Mouse (Mus musculus) heart, postnatal 14 days (tissue): ENCODE measurements at regions not wholly inside any gene's neighbourhood (a gene's known extent, or its start where the extent isn't known, plus 50 kb on each side); places are given as distances from the start of the nearest gene placed in this dataset.
A peak's percentile ranks its signal among the peaks of the same experiment; 100 is the strongest.

Experiments
- DNase-seq, 2 experiments: peaks; one replicate each; pipeline ENCODE4 v3.0.0; 2021 to 2022
- intact Hi-C: fragments of 180-260 bp; cut with DNase I; formaldehyde crosslinking; loops from one replicate; pipeline ENCODE4 v1.15.1; 2025

DNA sequence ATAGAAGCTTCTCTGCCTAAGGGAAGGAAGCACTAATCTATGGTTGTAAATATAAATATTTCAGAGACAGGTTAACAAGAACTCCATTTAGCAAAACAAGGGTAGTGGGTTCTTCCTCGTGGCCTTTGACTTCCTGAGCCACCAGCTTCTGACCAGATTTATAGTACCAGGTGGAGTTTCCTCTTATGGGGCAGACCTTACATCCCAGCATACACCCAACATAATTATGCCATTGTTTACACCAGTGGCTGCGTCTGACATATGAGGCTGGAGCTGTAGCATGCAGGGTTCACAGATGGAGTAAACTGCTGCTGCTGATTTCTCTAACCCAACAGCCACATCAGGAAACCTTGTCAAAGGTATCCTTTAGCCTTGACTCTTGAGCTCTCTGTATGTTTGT lies 75.5 kb downstream of the Trib2 start:
- intact Hi-C loops: no loop called here
- no peak for DNase-seq

DNA sequence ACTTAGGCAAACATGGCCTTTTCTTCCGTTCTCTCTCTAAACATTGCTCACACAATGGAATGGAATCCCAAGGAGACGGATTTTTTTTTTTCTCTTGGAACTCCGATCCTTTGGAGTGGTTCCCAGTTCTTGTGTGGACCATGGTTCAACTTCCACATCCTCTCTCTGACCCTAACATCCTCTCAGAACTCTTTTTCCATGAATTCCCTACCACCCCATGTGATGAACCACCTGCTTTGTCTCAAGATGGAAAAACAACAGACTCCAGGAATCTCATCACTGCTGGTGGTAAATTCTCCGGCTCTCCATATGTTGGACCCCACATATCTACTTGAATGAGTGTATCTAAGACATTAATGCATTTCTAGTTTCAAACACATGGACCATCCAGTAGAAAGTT lies 77.7 kb downstream of the Trib2 start:
- DNase-seq: peak in 1 of 2 experiments; percentile 45
- intact Hi-C loops: no loop called here

DNA sequence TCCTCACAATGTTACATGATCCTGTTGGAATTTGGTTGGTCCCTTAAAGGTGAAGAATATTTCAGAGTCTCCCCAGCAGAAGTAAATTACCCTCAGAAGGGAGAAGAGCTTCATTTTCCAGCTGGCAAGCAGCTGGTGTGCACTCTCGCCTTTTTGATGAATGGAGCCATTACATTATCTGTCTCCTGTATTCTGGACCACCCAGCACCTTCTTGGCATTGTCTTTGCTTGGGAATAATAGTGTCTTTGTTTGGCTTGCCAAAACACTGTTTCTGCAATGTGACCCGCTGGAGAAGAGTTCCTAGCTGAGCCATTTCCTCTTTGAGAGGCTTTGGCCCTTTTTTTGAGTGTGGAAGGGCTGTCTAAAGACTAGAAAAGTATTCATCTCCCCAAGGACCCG lies 85.5 kb downstream of the Trib2 start:
- intact Hi-C loops: no loop called here
- DNase-seq: peak in 1 of 2 experiments; percentile 49

DNA sequence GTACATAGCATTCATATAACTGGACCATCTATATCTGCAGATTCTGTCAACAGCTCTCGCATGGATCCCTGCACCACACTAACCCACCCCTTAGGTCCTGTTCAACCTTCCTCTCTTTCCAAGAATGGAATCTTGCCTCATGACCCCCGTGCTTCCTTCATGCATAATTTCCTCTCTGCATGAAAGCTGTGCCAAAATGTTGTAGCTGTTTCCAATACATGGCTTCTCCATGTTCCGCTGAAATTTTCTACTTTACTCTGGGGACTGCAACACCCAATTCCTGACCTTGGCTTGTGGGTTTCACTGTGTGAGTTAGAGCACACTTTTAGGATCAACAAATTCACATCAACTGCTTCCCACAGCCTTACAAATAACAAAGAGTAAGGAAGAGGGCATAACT lies 87.0 kb downstream of the Trib2 start:
- intact Hi-C loops: loop anchor here (10.0 kb wide), 1 partner anchor 75 kb away; no protein-coding TSS in a partner anchor
- peak in 1 of 2 experiments; percentile 15 for DNase-seq

DNA sequence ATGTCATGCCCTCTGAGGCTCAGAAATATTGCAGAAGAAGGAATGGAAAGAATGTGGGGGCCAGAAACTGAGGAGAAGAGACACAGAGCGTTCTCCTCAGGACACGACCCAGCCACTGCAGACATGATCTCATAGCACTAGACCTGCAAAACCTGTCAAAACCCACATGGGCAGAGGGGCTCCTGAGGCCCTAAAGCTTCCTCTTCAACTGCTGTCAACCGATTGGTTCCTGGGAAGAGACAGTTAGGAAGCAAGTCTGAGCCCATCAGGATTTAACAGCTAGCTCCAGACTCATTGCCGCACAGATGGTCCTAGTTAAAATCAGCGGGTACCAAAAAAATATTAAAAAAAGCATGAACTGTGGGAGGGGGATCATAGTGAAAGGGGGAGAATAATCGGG lies 93.2 kb downstream of the Trib2 start:
- no peak for DNase-seq
- intact Hi-C loops: loop anchor here (5.0 to 10.0 kb wide), 2 partner anchors 81 to 116 kb away; no protein-coding TSS in a partner anchor

DNA sequence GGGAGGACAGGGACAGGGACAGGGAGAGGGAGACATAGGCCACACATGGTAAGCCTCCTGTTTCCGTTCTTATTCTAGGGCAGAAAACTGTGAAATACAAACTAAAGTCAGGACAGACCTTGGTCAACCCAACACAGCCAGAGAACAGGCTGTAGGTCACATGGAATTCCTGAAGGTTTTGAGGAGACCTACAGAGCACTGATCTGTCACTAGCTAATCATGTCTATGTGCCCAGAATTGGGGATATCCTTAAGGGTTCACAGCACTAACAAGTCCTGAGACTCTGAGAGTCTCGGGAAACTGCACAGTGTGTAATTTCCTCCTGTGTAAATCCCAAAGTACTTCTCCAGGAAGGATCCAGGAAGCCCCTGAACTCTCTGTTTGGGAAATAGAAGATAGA lies 94.6 kb downstream of the Trib2 start:
- intact Hi-C loops: loop anchor here (5.0 to 10.0 kb wide), 2 partner anchors 83 to 115 kb away; no protein-coding TSS in a partner anchor
- DNase-seq: no peak

DNA sequence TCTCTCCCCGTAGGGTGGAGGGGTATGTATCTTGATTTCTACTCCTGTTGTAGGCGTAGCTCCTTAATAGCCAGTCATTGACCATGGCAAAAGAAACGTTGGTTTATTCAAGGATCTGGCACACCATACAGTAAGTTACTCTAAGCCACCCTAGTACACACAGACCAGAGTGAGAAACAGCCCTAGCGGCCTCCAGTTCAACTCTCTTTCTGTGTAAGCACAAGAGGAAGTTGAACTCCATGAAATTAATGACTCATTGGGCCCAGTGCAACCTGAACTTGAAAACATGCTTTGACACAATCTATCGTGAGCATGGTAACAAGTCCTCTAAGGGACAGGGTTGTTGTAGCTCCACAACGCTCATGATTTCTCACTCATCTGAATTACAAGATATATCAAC lies 96.6 kb downstream of the Trib2 start:
- intact Hi-C loops: loop anchor here (5.0 to 10.0 kb wide), 2 partner anchors 85 to 113 kb away; no protein-coding TSS in a partner anchor
- DNase-seq: no peak

DNA sequence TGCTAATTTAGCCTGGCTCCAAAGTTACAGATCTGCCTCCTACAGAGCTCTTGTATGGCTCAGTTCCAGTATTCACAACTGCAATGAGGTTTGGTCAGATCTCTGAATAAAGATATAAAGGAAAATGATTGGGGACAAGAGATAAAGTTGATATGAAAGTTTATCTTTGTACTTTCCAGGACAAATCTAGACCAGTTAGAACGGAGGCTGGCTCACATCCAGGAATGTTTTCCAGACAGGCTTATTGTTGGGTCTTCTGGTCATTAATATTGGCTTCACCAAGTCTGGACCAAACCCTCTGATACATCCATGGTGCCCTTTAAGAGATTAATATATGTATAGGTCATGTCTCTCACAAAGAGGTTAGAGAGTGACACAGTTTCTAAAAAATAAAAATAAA lies 97.9 kb downstream of the Trib2 start:
- intact Hi-C loops: no loop called here

DNA sequence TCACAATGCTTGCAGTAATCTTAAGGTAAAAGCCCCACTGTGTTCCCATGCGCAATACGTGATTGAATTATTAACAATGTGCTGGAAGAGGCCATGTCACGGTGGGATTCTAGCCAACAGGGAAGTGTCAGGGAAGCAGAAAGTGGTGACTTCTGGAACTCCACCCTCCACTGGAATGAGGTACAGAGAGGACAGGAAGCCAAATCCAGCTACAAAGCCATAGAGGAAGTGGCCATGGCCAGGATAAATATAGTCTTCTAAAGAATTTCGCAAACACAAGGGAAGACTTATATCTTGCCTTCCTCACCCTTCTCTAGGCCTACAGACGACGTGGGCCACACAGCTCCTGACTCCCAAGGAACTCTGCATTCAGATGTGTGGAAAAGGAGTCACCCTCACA lies 98.7 kb downstream of the Trib2 start:
- intact Hi-C loops: no loop called here
- DNase-seq: peak; percentile 64 to 69

More for the DNA sequence above, 97.9 kb downstream of the Trib2 start:
- DNase-seq: peak; percentile 40 to 50

DNA sequence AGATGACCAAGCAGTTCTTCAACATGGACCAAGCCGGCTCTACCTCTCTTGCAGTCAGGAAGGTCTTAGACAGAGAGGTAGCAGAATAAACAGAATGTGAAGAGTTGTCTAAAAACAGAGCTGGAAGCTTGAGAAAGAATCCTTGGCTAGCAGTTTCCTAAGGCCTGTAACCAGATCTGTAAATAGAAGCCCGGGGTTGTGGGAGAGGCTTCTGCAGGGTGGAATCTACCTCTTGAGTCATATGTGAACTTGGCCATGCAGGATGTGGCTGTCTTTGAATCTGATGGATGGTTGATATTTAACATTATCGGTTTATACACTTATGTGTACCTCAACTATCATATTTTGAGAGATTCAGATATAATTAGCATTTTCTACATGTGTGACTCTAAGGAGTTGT lies 99.4 kb downstream of the Trib2 start:
- intact Hi-C loops: no loop called here
- no peak for DNase-seq

DNA sequence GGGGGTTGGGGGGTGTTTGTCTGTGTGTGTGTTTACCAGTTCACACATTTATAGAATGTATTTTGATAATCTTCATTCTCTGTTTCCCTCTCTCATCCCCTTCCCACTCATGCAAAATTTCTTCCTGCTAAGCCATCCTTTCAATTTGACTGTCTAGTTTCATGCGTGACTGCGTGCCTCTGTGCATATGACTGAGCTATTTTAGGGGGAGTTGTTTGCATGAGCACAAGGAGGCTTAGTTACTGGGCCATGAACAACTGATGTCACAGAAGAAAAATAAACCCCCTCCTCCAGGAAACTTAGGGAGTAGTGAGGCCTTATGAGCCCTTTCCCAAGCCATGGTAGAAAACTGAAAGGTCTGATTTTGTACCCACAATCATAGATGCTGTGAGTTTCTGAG lies 103.1 kb downstream of the Trib2 start:
- DNase-seq: no peak
- intact Hi-C loops: no loop called here

DNA sequence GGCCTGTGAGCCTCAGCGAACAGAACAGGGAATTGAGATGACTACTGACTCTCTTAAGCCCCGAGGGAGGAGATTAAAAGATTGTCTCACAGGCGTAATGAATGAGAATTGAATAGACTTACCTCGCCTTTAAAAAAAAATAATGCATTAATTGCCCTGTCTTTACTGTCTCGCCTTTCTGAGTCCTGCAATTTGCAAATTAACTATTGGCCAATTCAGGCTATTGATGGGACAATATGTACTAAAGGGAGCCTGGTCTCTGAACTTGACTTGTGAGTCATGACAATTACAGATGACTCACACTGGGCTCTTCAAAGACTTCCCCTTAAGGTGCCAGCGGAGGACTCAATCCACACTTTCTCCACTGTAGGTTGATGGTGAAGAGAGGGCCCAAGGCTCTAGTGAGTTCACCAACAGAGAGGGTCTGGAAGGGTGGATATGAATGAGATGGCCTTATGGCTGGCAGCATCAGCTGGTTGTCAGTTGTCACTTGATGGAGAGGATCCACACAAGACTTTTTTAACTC lies 109.1 kb downstream of the Trib2 start:
- intact Hi-C loops: loop anchor here (10.0 kb wide), 2 partner anchors 437 to 527 kb away; no protein-coding TSS in a partner anchor
- no peak for DNase-seq

DNA sequence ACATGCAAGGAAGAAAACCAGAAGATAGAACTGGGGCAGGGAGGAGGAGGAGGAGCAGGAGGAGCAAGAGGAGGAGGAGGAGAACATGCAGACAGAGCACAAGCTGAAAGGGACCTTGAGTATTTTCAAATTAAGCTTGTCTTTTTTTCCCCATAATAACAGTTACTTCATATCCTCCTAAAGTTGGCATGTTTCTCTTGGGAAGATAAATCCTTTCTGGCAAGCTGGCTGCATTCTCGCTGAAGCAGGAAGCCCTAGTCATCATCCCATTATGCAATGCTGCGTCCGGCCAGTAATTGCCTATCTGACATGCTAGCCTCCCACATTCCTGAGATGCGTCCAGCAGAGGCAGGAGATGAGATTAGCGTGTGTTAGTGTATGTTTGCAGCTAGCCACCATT lies 112.3 kb downstream of the Trib2 start:
- DNase-seq: peak; percentile 73 to 77
- intact Hi-C loops: loop anchor here (1.0 to 10.0 kb wide), 6 partner anchors 97 to 530 kb away; no protein-coding TSS in a partner anchor

DNA sequence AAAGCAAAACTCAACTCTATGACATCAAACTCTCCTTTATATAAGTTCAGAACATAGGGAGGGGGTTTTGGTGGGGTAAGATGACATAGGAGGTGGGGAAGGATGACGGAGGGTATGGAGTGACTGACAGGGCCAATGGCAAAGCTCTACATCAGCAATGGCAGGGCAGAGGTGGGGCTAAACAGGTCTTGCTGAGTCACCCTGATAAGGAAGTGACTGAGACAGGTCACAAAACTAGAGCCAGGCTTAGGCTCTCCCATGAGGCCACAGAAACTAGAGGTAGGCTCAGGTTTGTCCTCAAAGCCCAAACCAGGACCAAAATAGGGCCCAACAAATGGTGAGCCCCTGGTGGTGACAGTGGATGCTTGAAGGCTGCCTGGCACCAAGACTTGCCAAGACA lies 114.6 kb downstream of the Trib2 start:
- DNase-seq: no peak
- intact Hi-C loops: loop anchor here (5.0 to 10.0 kb wide), 5 partner anchors 95 to 533 kb away; no protein-coding TSS in a partner anchor

DNA sequence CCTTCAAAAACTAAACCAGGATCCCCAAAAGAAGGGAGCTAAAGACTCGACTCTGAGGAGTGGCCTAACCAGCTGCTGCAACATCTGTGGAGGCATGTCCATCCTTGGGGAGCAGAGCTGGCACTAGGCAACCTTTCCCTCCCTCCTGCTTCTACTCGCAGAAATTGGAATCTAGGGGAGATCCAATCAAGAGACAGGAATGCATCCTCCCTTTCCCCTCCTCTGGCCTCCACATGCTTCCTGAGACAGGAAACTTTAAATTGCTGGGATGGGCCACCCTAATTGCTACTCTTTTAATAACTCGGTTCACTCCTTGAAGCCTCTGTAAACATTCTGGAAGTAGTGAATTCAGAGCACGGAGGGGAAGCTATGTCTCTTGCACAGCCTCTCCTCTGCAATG lies 117.9 kb downstream of the Trib2 start:
- intact Hi-C loops: no loop called here

DNA sequence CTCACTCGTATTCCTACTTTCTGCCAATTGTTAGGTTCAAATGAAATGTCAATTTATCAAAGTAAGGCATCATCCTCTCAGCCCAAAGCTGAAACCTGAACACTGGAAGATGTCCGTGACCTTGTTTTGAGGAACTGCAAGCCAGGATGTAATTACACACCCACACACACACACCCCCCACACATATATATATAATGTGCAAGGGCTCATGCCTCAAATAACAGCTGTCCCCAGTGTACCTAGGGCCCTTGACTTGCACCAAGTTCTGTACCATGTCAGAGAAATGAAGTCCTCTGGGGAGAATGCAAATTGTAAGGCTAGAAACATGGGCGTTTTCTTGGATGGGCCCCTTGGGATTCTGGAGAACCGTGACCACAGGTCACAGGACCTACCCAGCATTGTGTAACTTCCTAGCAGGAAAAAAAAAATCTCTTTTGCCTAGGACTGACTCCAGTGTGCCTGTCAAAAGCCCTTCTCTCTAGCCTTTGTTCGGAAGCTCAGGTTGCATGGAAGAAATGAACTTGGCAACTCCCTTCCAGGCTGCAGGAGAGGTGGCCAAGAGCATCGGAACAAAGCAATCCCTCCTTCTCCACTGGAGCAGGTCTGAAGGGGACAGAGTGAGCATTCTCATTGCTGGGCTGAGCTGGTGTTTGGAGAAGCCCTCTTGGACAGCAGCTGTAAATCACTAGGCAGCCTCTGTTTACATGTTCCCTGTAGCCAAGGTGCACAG lies 118.5 kb downstream of the Trib2 start:
- intact Hi-C loops: no loop called here
- DNase-seq: peak; percentile 24 to 31

More for the DNA sequence above, 117.9 kb downstream of the Trib2 start:
- peak; percentile 25 to 43 for DNase-seq

DNA sequence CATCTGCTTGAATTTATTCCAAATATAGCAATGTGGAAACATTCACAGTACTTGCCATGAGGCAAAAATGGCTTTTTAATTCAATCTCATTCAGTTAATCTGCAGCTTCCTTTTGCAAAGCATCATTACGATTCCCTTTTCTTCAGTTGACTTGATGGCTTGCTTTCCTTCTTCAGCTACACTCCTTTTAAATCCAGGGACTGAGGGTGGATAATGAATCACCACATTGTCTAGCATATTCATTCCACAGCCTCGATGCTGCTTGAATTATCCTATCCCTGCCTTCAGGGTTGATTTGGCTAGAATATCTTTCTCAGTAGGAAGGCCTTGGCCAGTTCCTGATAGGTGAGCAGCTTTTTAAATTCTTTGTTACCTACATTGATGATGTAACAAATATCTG lies 128.4 kb downstream of the Trib2 start:
- no peak for DNase-seq
- intact Hi-C loops: no loop called here

DNA sequence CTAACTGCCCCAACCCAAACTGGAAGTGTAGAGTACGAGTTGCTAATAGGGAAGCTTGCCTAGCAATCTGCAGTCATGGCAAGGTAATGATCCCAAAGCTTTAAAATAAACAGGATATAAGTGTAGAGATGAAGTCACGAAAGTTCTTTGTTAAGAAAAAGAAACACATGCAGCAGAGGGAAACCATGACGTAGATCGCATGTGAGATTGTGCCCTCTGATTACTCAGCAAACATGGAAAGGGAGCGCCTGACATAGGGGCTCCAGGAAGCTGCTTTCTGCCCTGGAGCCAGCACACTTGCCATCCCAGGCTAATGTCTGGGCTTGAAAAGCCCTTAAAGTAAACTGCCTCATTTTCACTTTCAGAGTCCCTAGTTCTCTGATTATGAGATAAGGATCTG lies 132.4 kb downstream of the Trib2 start:
- intact Hi-C loops: no loop called here
- DNase-seq: no peak

DNA sequence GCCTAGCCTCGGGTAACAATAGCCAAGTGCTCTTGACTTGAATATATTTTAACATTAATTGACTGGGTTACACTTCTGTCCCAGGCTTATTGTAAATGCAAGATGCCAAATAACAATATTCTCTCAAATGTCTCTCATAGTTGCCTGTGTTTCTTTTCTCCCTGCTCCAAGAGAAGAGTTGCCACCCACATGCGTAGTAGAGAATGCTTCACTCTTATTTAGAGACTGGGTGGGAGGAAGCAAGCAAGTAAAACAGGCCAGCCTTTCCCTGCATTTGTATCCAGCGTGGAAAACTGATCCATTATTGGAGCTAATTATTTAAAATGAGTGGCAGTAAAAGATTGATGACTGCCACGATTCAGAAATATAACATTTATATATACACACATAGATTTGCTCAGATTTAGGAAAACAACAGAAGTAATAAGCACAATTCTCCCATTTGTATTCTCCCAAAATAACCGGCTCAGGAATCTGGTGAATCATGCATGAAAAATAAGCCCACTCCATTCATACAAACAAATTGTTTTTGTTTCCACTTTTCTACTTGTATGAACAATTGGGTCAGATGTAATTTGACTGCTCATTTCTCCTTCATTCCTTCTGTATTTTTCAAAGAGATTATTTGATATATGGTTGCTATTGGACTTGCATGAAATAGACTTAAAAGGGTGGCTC lies 134.9 kb downstream of the Trib2 start:
- no peak for DNase-seq
- intact Hi-C loops: no loop called here

DNA sequence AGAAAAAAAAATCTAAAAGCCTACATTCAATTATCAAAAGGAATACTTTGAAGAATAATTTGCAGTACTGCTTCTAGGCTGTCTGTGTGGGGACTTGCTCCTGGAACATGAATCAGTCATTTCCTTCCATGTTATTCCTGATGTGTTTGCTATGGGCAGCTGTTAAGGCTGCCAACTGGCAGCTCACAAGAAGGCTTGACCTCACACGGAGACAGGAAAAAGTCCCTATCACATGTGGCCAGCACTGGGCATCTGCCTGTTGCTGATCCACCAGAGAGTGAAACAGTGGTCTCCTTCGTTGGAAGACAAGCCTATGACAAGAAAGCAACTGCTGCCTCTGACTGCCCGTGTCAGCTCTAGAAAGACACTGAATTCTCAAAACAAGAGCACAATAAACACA lies 140.6 kb downstream of the Trib2 start:
- no peak for DNase-seq
- intact Hi-C loops: no loop called here

DNA sequence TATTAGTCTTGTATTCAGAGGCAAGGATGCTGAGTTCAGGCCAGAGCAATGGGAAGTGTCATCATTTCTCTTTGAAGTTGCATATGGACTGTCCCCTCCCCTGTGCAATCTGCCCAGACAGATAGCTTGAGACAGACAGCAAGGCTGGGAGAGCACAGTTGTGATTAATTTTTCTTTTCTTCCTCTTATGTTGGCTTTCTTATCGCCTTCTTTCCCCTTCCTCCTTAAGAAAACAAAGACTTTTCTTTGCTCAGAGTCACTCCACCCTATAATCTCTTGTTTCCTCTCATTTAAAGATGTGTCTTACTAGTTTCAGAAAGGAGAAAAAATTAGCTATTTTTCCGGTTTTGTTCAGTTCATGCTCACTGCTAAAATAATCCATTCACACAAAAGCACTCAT lies 157.0 kb downstream of the Trib2 start:
- intact Hi-C loops: no loop called here
- no peak for DNase-seq
